Mouse (Mus musculus) embryo, embryonic 10 days (tissue): ENCODE data around the gene Gadl1.

Source experiments
- DNase-seq: peaks from one replicate; pipeline ENCODE4 v3.0.0-alpha.2; 2015; ENCODE audit warnings: low spot score

Gadl1 gene

GRCm38 (mm10) chr9:115909155-115909554, at the start of gene Gadl1:
TSS of gene Gadl1 (plus strand) at chr9:115909455.
- no peak for DNase-seq

- no peak for DNase-seq
These were observed 46.5 kb upstream of the Gadl1 start for GRCm38 (mm10) chr9:115862802-115863201.

DNA sequence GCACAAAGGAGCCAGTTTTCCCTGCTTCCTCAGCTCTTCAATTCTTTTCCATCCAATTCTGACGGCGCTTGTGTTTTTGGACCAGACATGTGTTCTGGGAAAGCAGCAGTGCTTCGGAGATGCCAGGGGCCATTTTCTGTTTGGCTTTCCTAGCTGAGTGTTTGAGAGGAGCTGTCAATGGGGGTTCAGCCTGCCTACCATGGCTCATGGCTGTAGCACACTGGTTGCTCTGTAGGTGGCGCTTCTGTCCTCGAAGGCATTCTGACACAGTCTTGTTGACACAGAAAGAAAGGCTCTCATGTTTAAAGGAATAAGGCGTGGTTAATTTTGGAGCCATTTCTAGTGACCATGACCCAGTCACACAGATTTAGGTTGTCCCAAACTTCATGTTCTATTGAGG, 45.9 kb upstream of the Gadl1 start:
- DNase-seq, result no peak

DNA sequence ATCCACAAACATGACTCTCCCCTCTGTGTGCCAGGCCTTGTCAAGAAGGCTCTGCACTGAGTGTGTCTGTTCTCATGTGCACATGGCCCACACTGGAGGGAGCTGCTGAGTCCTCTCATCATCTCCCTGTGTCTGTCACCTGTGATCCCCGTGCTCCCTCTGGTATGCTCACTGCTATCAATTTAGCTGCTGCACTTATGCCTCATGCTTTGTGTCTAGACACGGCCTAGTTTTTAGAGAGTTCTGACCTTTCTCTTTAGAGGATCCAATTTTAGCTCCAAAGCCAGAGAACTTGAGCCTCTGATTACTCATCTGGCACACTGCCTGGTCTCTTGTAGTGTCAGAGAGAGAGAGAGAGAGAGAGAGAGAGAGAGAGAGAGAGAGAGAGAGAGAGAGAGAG, 42.0 kb upstream of the Gadl1 start:
- no peak for DNase-seq

DNA sequence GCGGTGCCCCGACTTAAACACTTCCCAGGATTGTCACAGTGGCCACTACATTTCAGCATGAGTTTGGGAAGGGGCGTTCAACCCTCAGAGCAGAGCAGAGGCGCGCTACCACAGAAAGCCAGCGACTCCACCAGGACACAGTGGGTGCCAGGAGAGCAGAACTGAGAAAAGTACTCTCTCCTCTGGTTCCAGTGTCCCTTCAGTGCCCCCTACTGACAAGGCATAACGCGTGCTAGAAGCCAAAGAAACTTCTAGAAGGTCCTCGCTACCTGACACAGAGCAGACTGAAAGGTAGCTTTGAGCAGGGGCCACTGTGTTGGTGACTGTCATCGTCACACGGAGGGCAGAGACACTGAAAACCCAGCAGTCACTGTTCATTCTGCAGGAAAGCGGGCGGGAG, 39.1 kb upstream of the Gadl1 start:
- no peak for DNase-seq

- no peak for DNase-seq
These were observed 38.6 kb upstream of the Gadl1 start for GRCm38 (mm10) chr9:115870640-115871039.

DNA sequence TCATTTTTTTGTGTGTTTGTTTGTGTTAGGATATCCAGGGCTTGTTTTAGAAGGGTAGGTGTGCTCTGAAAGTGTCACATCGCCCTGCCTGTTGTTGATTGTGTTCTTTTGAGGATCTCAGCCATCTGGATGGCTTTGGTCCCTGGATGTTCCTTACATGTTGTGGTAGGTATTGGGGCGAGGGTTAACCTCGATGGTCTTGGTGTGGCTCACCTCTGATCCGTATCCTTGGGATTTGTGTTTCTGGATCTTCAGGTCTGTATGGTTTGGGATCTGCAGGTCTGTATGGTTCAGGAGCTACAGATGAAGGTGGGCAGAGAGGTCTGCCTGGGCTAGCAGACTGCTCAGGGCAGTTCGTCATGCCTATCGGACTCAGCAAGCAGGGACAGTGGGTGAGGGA, 28.8 kb upstream of the Gadl1 start:
- no peak for DNase-seq

DNA sequence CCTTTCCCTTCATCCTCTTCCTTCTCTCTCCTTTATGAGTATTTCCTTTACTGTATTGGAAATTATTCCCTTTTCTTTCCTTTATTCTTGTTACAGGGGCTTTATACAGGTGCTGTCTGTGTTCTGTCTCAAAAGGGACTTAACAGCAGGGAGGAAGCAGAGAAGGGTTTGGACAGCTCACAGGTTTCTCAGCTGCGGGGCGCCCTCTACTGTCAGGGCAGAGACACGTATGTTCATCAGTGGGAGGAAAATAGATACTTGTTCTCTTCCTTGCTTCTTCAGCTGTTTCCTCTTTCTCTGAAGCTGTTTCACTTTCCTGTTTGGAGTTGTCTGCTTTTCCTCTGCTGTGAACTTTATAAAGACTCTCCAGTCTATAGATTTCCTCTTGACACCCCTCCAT, 28.1 kb upstream of the Gadl1 start:
- peak; percentile 13 for DNase-seq

- DNase-seq, result no peak
These were observed 26.5 kb upstream of the Gadl1 start for GRCm38 (mm10) chr9:115882627-115883200.

DNA sequence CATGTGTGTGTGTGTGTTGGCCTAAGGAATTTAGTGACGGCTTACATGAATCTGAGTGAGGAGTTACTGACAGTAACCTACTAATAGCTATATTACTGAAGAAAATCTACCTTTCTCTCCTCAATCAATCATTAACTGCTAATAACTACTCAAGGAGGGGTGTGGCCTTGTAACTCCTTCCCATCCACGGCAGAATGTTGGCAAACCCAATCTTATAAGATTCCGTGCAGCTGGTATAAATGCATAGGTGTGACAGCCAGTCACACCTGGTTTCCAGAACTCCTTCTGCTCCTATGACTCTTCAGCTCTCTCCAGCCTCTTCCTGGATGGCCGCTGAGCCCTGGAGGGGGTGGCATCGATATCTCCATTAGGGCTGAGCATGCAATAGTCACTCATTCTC, 25.8 kb upstream of the Gadl1 start:
- no peak for DNase-seq

- DNase-seq, result no peak
These were observed 21.7 kb upstream of the Gadl1 start for GRCm38 (mm10) chr9:115887571-115887970.

DNA sequence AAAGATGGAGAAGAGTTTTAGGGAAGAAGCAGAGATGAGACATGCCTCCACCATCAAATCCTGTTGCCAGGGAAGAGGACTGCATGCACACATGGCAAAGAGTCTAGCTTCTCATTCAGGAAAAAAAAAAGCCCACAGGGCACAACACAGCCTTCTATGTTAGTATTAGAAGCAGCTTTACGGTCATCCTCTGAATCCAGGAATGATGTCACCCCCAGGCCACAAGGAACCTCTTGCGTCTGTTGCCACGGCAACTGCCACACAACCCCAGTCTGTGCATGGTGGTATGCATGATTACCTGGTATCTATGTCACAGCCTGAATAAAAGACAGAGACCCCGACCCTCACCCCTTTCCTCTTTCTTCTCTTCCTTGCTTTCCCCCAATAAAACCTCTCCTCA, 16.1 kb upstream of the Gadl1 start:
- no peak for DNase-seq

- DNase-seq, result no peak
These were observed 15.3 kb upstream of the Gadl1 start for GRCm38 (mm10) chr9:115893947-115894346.

DNA sequence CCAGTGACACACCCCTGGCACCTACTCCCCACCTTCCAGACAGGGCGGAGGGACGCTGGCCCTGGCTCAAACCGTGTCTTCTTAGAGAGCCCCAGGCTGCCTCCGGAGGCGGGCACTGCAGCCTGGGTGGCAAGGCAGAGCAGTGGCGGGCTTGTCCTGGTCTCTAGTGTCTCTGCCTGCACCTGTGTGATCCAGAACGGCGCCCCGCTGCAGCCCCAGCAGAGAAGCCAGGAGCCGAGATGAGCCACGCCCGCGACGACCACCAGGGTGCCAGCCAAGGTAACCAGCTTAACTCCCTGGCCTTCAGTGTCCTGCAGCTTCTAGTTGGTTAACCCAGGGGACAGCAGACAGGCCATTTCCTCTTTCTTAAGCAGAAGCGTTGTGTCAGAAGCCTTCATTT, 930 bp upstream of the Gadl1 start:
- DNase-seq, result no peak

GRCm38 (mm10) chr9:115914006-115914405, 4.8 kb downstream of the Gadl1 start:
- DNase-seq, result no peak

DNA sequence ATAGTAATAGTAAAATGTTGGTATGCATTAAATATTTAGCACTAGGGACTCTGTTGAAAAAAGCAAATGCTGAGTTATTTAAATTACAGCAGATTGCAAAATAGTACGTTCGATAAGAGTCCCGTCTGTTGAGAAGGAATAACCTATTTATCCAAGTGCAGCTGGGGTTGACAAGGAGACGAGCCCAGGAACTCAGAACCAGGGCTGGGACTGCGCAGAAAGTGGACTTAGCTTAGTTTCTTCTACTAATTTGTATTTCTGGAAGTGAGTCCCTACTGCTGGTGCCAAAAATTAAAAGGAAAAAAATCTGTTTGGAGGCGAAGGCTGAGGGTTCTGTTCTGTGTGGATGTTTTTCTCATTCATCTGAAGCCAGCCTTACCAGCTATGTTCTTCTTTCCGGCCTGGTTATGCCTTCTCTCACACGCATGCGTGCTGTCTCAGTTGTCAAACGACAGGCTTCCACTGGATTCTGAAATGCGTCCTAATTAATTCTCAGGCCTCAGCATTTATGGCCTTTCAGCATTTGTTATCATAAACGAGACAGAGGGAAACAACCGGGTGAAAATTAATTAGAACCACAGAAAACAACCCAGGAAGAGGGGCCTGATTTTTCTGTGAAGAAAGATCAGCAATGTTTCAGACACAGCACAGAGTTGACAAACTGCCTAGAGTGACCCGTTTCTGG, 6.5 kb downstream of the Gadl1 start:
- no peak for DNase-seq

DNA sequence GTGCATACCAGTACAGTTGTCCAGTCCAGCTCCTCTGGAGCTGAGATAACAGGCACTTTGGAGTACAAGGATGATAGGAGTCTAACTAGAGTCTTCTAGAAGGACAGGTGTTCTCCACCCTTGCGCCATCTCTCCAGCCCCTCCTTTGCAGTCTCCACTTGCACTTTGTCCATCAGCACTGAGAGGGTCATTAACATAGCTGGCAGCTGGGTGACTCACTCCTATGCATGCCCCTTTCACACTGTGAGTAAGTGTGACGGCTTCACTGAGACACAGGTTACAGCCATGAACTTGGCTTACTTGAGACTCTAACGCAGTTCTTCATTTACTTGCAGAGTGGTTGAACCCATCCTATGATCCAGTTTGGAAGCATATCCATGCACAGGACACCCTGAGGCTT, 10.5 kb downstream of the Gadl1 start:
- no peak for DNase-seq

DNA sequence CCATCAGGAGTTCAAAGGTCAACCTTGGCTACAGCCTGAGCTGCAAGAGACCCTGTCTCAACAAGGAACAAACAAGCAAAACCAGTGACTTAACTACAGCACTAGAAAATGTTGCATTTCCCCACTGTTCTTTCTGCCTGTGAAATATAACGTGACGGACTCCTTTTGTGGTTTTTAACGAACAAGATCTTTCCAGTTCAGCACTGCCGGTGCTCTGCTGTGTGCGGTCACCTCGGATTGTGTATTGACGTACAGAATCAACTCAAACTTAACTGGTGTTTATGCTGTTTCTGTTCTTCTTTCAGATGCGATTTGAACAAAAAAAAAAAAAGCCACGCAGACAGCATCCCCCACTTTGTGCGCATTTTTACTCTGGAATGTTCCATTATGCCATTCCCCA, 13.4 kb downstream of the Gadl1 start:
- DNase-seq, result no peak

- DNase-seq, result no peak
These were observed 14.8 kb downstream of the Gadl1 start for GRCm38 (mm10) chr9:115924094-115924493.

DNA sequence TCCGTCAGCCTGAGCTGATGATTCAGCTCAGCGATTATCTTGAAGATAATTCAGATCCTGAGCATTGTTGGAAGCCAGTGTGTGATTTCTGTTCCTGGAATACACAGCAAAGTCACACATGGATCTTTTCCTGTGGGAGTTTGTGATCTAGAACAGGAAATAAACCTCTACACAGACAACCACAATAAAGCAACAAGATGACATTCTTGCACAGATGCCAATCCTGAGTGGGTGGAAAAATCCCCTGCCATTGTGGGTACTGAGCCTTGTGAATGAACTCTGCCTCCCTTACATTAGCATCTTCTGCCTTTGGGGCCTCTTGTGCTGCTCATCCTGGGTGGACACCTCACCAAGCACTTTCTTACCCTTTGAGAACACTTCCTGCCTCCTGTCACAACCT, 22.5 kb downstream of the Gadl1 start:
- no peak for DNase-seq

DNA sequence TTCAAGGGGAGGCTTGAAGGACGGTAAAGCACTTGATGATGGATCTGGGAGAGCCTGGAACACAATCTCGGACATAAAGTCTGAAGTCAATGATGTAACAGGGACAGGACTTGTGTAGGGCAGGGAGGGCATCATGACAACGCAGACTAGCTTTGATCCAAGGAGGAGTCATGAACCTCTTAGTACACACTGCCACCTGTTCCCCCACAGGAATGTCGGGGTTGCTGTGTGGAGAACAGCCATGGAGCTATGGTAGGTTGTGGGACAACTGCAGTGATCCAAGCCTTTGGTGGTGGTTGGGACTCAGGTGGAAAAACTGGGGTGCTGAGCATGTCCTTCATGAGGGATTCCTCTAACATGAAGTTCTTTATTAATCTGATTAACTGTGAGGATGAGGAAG, 23.5 kb downstream of the Gadl1 start:
- no peak for DNase-seq

GRCm38 (mm10) chr9:115933243-115933964, 24.1 kb downstream of the Gadl1 start:
- no peak for DNase-seq

DNA sequence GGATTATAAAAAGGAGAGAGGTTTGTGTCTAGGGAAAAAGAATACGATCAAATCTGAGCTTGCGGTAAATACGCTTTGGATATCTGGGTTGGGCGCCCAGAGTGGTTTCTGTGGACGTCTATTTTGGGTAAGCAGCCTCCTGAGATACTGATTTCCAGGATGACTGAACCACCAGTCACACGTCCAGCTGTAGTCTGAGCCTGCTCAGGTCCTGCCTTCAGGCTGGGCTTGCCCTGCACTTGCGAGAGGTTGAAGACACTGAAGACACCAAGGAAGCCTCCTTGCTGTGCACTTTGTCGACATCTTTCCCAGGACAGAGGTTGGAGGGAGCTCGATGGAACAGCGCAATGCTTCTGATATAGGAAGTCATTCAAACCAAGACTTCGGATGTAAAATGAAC, 25.0 kb downstream of the Gadl1 start:
- DNase-seq, result no peak

- DNase-seq, result no peak
These were observed 27.1 kb downstream of the Gadl1 start for GRCm38 (mm10) chr9:115936350-115936749.
